Mouse (Mus musculus) hindbrain, embryonic 11.5 days (tissue): ENCODE measurements around the gene Serpinb5. TPM values are rescaled to one million over a fixed set of nuclear protein-coding genes. Genes with fewer than 3 reads are reported as not detected.
"Not testable (repeated sequence)": the region's sequence is repeated elsewhere in the genome, so short reads cannot be mapped to it uniquely, and the experiment has no call there.

Experiments
- ATAC-seq: fragments of 200-750 bp; cut with Nextera tagmentation; 2 replicates; pipeline ENCODE4 v1.8.0; 2017; ENCODE audit warnings: mild to moderate bottlenecking, moderate TSS enrichment, moderate library complexity; ENCODE audit not compliant: low FRiP score
- DNase-seq: peaks from one replicate; pipeline ENCODE4 v3.0.0-alpha.2; 2015; ENCODE audit warnings: low spot score
- H3K27ac ChIP-seq: fragments of 300-500 bp; sonication (generic); 2 replicates; pipeline ENCODE4 v1.5.1; 2014; ENCODE audit warnings: mild to moderate bottlenecking, low read depth, low read length
- H3K27me3 ChIP-seq: fragments of 300-500 bp; sonication (generic); 2 replicates; pipeline ENCODE4 v1.6.1; 2014; ENCODE audit warnings: mild to moderate bottlenecking, low read length, moderate library complexity, mixed read lengths; ENCODE audit not compliant: control insufficient read depth, insufficient read depth
- H3K36me3 ChIP-seq: fragments of 300-500 bp; sonication (generic); 2 replicates; pipeline ENCODE4 v1.6.1; 2014; ENCODE audit warnings: mild to moderate bottlenecking, low read length, moderate library complexity, mixed read lengths; ENCODE audit not compliant: control insufficient read depth, insufficient read depth
- H3K4me1 ChIP-seq: fragments of 300-500 bp; sonication (generic); replicated peaks from 2 replicates; pipeline ENCODE4 v1.6.1; 2014; ENCODE audit warnings: low read length, mixed read lengths; ENCODE audit not compliant: control insufficient read depth, insufficient read depth
- H3K4me2 ChIP-seq: fragments of 300-500 bp; sonication (generic); replicated peaks from 2 replicates; pipeline ENCODE4 v1.6.1; 2014; ENCODE audit warnings: mild to moderate bottlenecking, low read depth, low read length
- H3K4me3 ChIP-seq: fragments of 300-500 bp; sonication (generic); 2 replicates; pipeline ENCODE4 v1.5.1; 2014; ENCODE audit warnings: low read depth, low read length
- H3K9ac ChIP-seq: fragments of 300-500 bp; sonication (generic); 2 replicates; pipeline ENCODE4 v1.6.1; 2014; ENCODE audit warnings: low read depth, low read length
- H3K9me3 ChIP-seq: fragments of 300-500 bp; sonication (generic); 2 replicates; pipeline ENCODE4 v1.6.1; 2016; ENCODE audit warnings: low read length; ENCODE audit not compliant: control insufficient read depth
- WGBS: fragments of 180-500 bp; shearing (Covaris S2); extraction: QIAGEN DNeasy Blood & Tissue Kit; methylation state at CpG from one replicate; pipeline ENCODE4 v1.1.7; 2014; 5-methylcytosine and 5-hydroxymethylcytosine counted together
- polyA plus RNA-seq: library from polyadenylated mRNA; unstranded; fragments of >200 nt; fragmentation: Nextera tagmentation; extraction: Ambion mirVana; gene quantifications from 2 replicates; pipeline ENCODE4 v1.2.1, GENCODE M21; 2014

Serpinb5 gene
- polyA plus RNA-seq, 1 experiment from 2014 or later: not detected

- DNase-seq (no peak), ATAC-seq (no peak)
- Histone ChIP-seq H3K4me2 (no peak overlapping the region), H3K36me3 (no peaks in the 10 kb centered on the region), H3K4me1 (no peaks in the 10 kb centered on the region), H3K9ac (no peak overlapping the region), H3K27me3 (no peaks in the 10 kb centered on the region), H3K9me3 (no peaks in the 10 kb centered on the region), H3K27ac (no peak overlapping the region), H3K4me3 (no peak overlapping the region)
- 79% methylated on average over 6 of the region's 6 CpGs for WGBS
Measured at GRCm38 (mm10) chr1:106866768-106867167, 5.8 kb downstream of the Serpinb5 start.

GRCm38 (mm10) chr1:106869986-106870385 lies 9.0 kb downstream of the Serpinb5 start:
- Histone ChIP-seq H3K36me3 (no peaks in the 10 kb centered on the region), H3K4me1 (no peaks in the 10 kb centered on the region), H3K9ac (no peak overlapping the region), H3K27me3 (no peaks in the 10 kb centered on the region), H3K9me3 (no peaks in the 10 kb centered on the region), H3K4me3 (no peak overlapping the region), H3K27ac (no peak overlapping the region), H3K4me2 (no peak overlapping the region)
- no peak for ATAC-seq
- DNase-seq: no peak

GRCm38 (mm10) chr1:106875193-106875886 lies 14.4 kb downstream of the Serpinb5 start:
- no peak for DNase-seq
- Histone ChIP-seq H3K27me3 (no peaks in the 10 kb centered on the region), H3K4me1 (no peaks in the 10 kb centered on the region), H3K9ac (no peak overlapping the region), H3K36me3 (no peaks in the 10 kb centered on the region), H3K4me3 (no peak overlapping the region), H3K27ac (no peak overlapping the region), H3K9me3 (no peaks in the 10 kb centered on the region), H3K4me2 (no peak overlapping the region)
- whole genome bisulfite sequencing: 89% methylated on average over 5 of the region's 5 CpGs
- no peak for ATAC-seq

- Histone ChIP-seq H3K27me3 (no peaks in the 10 kb centered on the region), H3K4me3 (no peak overlapping the region), H3K9me3 (no peaks in the 10 kb centered on the region), H3K36me3 (no peaks in the 10 kb centered on the region), H3K9ac (no peak overlapping the region), H3K4me2 (no peak overlapping the region), H3K27ac (no peak overlapping the region), H3K4me1 (no peaks in the 10 kb centered on the region)
- DNase-seq: no peak
- 90% methylated on average over 3 of the region's 3 CpGs for WGBS
- ATAC-seq: no peak
Measured at GRCm38 (mm10) chr1:106876147-106876546, 15.2 kb downstream of the Serpinb5 start.

- Histone ChIP-seq H3K4me1 (no peaks in the 10 kb centered on the region), H3K4me3 (no peak overlapping the region), H3K9ac (no peak overlapping the region), H3K36me3 (no peaks in the 10 kb centered on the region), H3K27me3 (no peaks in the 10 kb centered on the region), H3K9me3 (no peaks in the 10 kb centered on the region), H3K4me2 (no peak overlapping the region), H3K27ac (no peak overlapping the region)
- ATAC-seq (no peak), DNase-seq (no peak)
- 82% methylated on average over 4 of the region's 4 CpGs for WGBS
Measured at GRCm38 (mm10) chr1:106882723-106883122, 21.8 kb downstream of the Serpinb5 start.

GRCm38 (mm10) chr1:106883369-106883768 lies 22.4 kb downstream of the Serpinb5 start:
- ATAC-seq (no peak), DNase-seq (no peak)
- 77% methylated on average over 5 of the region's 5 CpGs for WGBS
- Histone ChIP-seq H3K27ac (no peak overlapping the region), H3K27me3 (no peaks in the 10 kb centered on the region), H3K9me3 (no peaks in the 10 kb centered on the region), H3K4me3 (no peak overlapping the region), H3K4me1 (no peaks in the 10 kb centered on the region), H3K4me2 (no peak overlapping the region), H3K36me3 (no peaks in the 10 kb centered on the region), H3K9ac (no peak overlapping the region)

- Histone ChIP-seq H3K36me3 (no peaks in the 10 kb centered on the region), H3K9me3 (no peaks in the 10 kb centered on the region), H3K27me3 (no peaks in the 10 kb centered on the region), H3K4me1 (no peaks in the 10 kb centered on the region), H3K9ac (no peak overlapping the region), H3K27ac (no peak overlapping the region), H3K4me3 (no peak overlapping the region), H3K4me2 (no peak overlapping the region)
- DNase-seq: peak; percentile 6
- WGBS: 3% methylated on average over 2 of the region's 2 CpGs
- ATAC-seq: 0 out of 2 replicates have a peak, but pooled peaks have one; percentile 43
Measured at GRCm38 (mm10) chr1:106883812-106884211, 22.8 kb downstream of the Serpinb5 start.

GRCm38 (mm10) chr1:106895142-106895541 lies 34.2 kb downstream of the Serpinb5 start:
- not testable (repeated sequence) for H3K9ac ChIP-seq, H3K4me1 ChIP-seq, H3K9me3 ChIP-seq, H3K36me3 ChIP-seq, DNase-seq, H3K4me3 ChIP-seq, H3K4me2 ChIP-seq, H3K27me3 ChIP-seq, H3K27ac ChIP-seq, ATAC-seq

GRCm38 (mm10) chr1:106901406-106901805 lies 40.4 kb downstream of the Serpinb5 start:
- ATAC-seq (peak; percentile 47; the same call in 1 of the 2 replicates), DNase-seq (peak; percentile 38)
- Histone ChIP-seq H3K36me3 (no peaks in the 10 kb centered on the region), H3K4me1 (no peaks in the 10 kb centered on the region), H3K27ac (no peak overlapping the region), H3K27me3 (no peaks in the 10 kb centered on the region), H3K4me3 (no peak overlapping the region), H3K9ac (no peak overlapping the region), H3K4me2 (no peak overlapping the region), H3K9me3 (no peaks in the 10 kb centered on the region)
- 38% methylated on average over 4 of the region's 4 CpGs for WGBS
